Mouse (Mus musculus): ENCODE data around the gene Nxn.

Nxn gene

GRCm38 (mm10) chr11:76398798-76399586 lies at the start of gene Nxn:
TSS of gene Nxn (minus strand) at chr11:76399140.
- in situ Hi-C loops (cut with MboI; ENCODE audit: low sequenced_read_pairs) = loop anchor here (5.0 kb wide), 1 partner anchor 142 kb away; no protein-coding TSS in a partner anchor

GRCm38 (mm10) chr11:76446251-76446650 lies 47.3 kb upstream of the Nxn start:
- in situ Hi-C loops (cut with MboI; ENCODE audit: low sequenced_read_pairs) = no loop called here

- in situ Hi-C loops (cut with MboI; ENCODE audit: low sequenced_read_pairs) = no loop called here
Observed at GRCm38 (mm10) chr11:76445459-76445858, 46.5 kb upstream of the Nxn start.

- in situ Hi-C loops (cut with MboI; ENCODE audit: low sequenced_read_pairs) = no loop called here
Observed at GRCm38 (mm10) chr11:76439666-76440065, 40.7 kb upstream of the Nxn start.

- in situ Hi-C loops (cut with MboI; ENCODE audit: low sequenced_read_pairs) = no loop called here
Observed at GRCm38 (mm10) chr11:76436864-76437437, 38.0 kb upstream of the Nxn start.

GRCm38 (mm10) chr11:76436009-76436408 lies 37.1 kb upstream of the Nxn start:
- in situ Hi-C loops (cut with MboI; ENCODE audit: low sequenced_read_pairs) = no loop called here

- in situ Hi-C loops (cut with MboI; ENCODE audit: low sequenced_read_pairs) = no loop called here
Observed at GRCm38 (mm10) chr11:76429966-76430631, 31.2 kb upstream of the Nxn start.

- in situ Hi-C loops (cut with MboI; ENCODE audit: low sequenced_read_pairs) = no loop called here
Observed at GRCm38 (mm10) chr11:76429556-76429955, 30.6 kb upstream of the Nxn start.

- in situ Hi-C loops (cut with MboI; ENCODE audit: low sequenced_read_pairs) = no loop called here
Observed at GRCm38 (mm10) chr11:76429046-76429445, 30.1 kb upstream of the Nxn start.

GRCm38 (mm10) chr11:76427781-76428180 lies 28.8 kb upstream of the Nxn start:
- in situ Hi-C loops (cut with MboI; ENCODE audit: low sequenced_read_pairs) = no loop called here

GRCm38 (mm10) chr11:76425749-76426148 lies 26.8 kb upstream of the Nxn start:
- in situ Hi-C loops (cut with MboI; ENCODE audit: low sequenced_read_pairs) = no loop called here

GRCm38 (mm10) chr11:76420896-76421295 lies 22.0 kb upstream of the Nxn start:
- in situ Hi-C loops (cut with MboI; ENCODE audit: low sequenced_read_pairs) = no loop called here

GRCm38 (mm10) chr11:76419179-76419578 lies 20.2 kb upstream of the Nxn start:
- in situ Hi-C loops (cut with MboI; ENCODE audit: low sequenced_read_pairs) = no loop called here

GRCm38 (mm10) chr11:76418423-76418822 lies 19.5 kb upstream of the Nxn start:
- in situ Hi-C loops (cut with MboI; ENCODE audit: low sequenced_read_pairs) = no loop called here

- in situ Hi-C loops (cut with MboI; ENCODE audit: low sequenced_read_pairs) = no loop called here
Observed at GRCm38 (mm10) chr11:76415985-76416384, 17.0 kb upstream of the Nxn start.

- in situ Hi-C loops (cut with MboI; ENCODE audit: low sequenced_read_pairs) = no loop called here
Observed at GRCm38 (mm10) chr11:76415001-76415400, 16.1 kb upstream of the Nxn start.

- in situ Hi-C loops (cut with MboI; ENCODE audit: low sequenced_read_pairs) = no loop called here
Observed at GRCm38 (mm10) chr11:76413202-76413601, 14.3 kb upstream of the Nxn start.

- in situ Hi-C loops (cut with MboI; ENCODE audit: low sequenced_read_pairs) = no loop called here
Observed at GRCm38 (mm10) chr11:76410826-76411225, 11.9 kb upstream of the Nxn start.

- in situ Hi-C loops (cut with MboI; ENCODE audit: low sequenced_read_pairs) = no loop called here
Observed at GRCm38 (mm10) chr11:76406702-76407583, 8.0 kb upstream of the Nxn start, which contains the start of gene Timm22. TSS of gene Timm22 (plus strand) at chr11:76406952.

GRCm38 (mm10) chr11:76405626-76406264 lies 6.8 kb upstream of the Nxn start:
- in situ Hi-C loops (cut with MboI; ENCODE audit: low sequenced_read_pairs) = no loop called here

Data from CH12F3 (cell line).